Mouse (Mus musculus): ENCODE data around the gene Gm21974.
A peak's percentile ranks its signal among the peaks of the same experiment; 100 is the strongest.

DNA sequence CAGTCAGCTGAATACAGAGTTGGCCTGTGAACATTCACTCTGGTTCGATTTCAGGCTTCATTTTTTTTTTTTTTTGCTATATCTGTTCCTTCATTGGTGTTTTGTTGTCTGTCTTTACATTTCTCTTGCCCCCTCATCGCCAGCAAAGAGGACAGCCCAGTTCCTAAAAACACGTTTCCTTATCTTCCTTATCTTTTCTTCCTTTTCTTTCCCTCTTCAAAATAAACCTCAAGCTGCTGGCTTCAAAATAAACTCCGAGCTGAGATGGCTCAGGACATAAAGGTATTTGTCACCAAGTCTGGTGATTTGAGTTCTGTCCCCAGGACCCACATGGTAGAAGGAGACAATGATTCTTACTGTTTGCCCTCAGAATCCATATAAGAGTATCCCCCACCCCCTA is 17.7 kb upstream of the Gm21974 start:
- TF ChIP-seq GATA1 (IDR thresholded peaks at IDR 0.05; ENCODE audit: low read length) (peak; percentile 22; the same call in 1 of the 2 replicates), TAL1 (IDR thresholded peaks at IDR 0.05; ENCODE audit: low read length) (no peak)

Data from erythroblast, embryonic 14.5 days (primary cell).